Mouse (Mus musculus): ENCODE measurements around the gene Acsl1. TPM values are rescaled to one million over a fixed set of nuclear protein-coding genes. Genes with fewer than 3 reads are reported as not detected.
A peak's percentile ranks its signal among the peaks of the same experiment; 100 is the strongest.

The Acsl1 gene
- polyA plus RNA-seq, 1 experiment, result 23.0 TPM

- Histone ChIP-seq H3K4me1 (ENCODE audit: control insufficient read depth, insufficient read depth, insufficient read length, low read length) (peaks cover 6% of the 10 kb centered on the region), H3K36me3 (ENCODE audit: control insufficient read depth, insufficient read depth, low read length) (no peaks in the 10 kb centered on the region), H3K27ac (ENCODE audit: insufficient read depth, low read depth, low read length) (no peak overlapping the region), H3K4me3 (ENCODE audit: low read depth, low read length) (no peak overlapping the region), H3K27me3 (ENCODE audit: control insufficient read depth, insufficient read depth, low read length) (no peaks in the 10 kb centered on the region)
- 16% methylated on average over 2 of the region's 2 CpGs for WGBS
- TF ChIP-seq POLR2A (IDR thresholded peaks at IDR 0.05; ENCODE audit: low read depth, low read length) (no peak), CTCF (IDR thresholded peaks at IDR 0.05; ENCODE audit: extremely low read depth, insufficient read length, insufficient replicate concordance, low read depth, low read length) (no peak)
Measured at GRCm38 (mm10) chr8:46468400-46468799, 2.4 kb upstream of the Acsl1 start.

DNA sequence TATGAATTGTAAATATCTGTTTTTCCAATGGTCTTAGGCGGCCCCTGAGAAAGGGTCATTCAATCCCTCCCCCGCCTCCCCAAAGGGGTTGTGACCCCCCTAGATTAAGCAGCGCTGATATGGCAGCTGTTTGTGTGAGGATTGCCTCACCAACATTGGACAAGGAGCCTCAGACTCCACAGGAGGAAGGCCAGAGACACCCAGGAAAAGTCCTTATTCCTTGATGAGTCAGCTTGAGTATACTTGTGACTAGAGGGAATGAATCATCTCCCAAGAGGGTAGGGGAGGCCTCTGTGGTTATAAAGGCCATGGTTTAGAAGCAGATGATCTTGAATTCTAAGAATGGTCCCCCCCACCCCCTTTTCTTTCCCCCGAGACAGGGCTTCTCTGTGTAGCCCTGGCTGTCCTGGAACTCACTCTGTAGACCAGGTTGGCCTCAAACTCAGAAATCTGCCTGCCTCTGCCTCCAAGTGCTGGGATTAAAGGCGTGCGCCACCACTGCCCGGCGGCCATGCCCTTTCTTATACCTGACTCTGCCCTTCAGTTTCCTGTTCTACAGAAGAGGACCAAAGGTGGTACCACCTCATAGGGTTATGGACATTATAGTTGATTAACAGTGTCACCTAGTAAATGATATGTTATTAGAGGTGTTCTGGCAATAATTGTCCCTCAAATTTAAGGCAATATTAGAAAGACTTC, 1.6 kb upstream of the Acsl1 start:
- H3K27me3 ChIP-seq (ENCODE audit: control insufficient read depth, insufficient read depth, low read length), result no peaks in the 10 kb centered on the region
- H3K36me3 ChIP-seq (ENCODE audit: control insufficient read depth, insufficient read depth, low read length), result no peaks in the 10 kb centered on the region
- WGBS, result 88% methylated on average over 8 of the region's 8 CpGs
- H3K27ac ChIP-seq (ENCODE audit: insufficient read depth, low read depth, low read length), result no peak overlapping the region
- no peak overlapping the region for H3K4me3 ChIP-seq (ENCODE audit: low read depth, low read length)
- peaks cover 6% of the 10 kb centered on the region for H3K4me1 ChIP-seq (ENCODE audit: control insufficient read depth, insufficient read depth, insufficient read length, low read length)
- no peak for TF ChIP-seq CTCF (IDR thresholded peaks at IDR 0.05; ENCODE audit: extremely low read depth, insufficient read length, insufficient replicate concordance, low read depth, low read length)
- TF ChIP-seq POLR2A (IDR thresholded peaks at IDR 0.05; ENCODE audit: low read depth, low read length), result no peak

- Histone ChIP-seq H3K4me3 (ENCODE audit: low read depth, low read length) (peak overlapping the region; percentile 91), H3K27ac (ENCODE audit: insufficient read depth, low read depth, low read length) (0 out of 2 replicates have a peak overlapping the region, but pooled peaks have one; percentile 4)
Measured at GRCm38 (mm10) chr8:46470091-46470791, 596 bp upstream of the Acsl1 start.

DNA sequence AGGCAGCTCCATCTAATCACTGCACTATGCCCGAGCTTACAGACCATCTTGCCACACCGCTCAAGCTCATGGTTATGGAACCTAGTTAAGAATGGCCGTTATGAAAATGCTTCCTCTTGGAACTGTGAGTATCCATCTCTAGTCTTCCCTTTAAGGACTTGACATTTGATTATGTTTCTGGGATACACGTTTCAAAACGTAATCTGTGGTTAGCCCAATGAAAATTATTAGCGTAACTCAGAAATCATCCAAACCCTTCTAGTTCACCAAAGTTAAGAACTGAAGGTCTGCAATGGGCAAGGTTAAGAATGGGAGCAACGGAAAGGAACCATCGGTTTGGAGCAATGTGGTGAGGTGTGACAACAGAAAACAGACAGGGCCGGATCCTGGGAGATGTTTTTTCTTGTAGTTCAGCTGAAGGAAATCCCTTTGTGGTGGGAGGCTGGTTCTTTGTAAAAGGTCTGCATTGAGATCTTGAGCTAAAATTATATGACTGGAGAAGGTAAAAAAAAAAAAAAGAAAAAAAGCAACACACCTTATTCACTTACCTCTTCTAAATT, 1.2 kb downstream of the Acsl1 start:
- no peaks in the 10 kb centered on the region for H3K27me3 ChIP-seq (ENCODE audit: control insufficient read depth, insufficient read depth, low read length)
- H3K36me3 ChIP-seq (ENCODE audit: control insufficient read depth, insufficient read depth, low read length), result no peaks in the 10 kb centered on the region
- H3K27ac ChIP-seq (ENCODE audit: insufficient read depth, low read depth, low read length), result peak overlapping the region; percentile 57; the same call in 1 of the 2 replicates
- peaks cover 6% of the 10 kb centered on the region for H3K4me1 ChIP-seq (ENCODE audit: control insufficient read depth, insufficient read depth, insufficient read length, low read length)
- 13% methylated on average over 9 of the region's 9 CpGs for WGBS
- H3K4me3 ChIP-seq (ENCODE audit: low read depth, low read length), result no peak overlapping the region; the same call in 1 of the 2 replicates
- TF ChIP-seq POLR2A (IDR thresholded peaks at IDR 0.05; ENCODE audit: low read depth, low read length) (no peak), CTCF (IDR thresholded peaks at IDR 0.05; ENCODE audit: extremely low read depth, insufficient read length, insufficient replicate concordance, low read depth, low read length) (no peak)

More at GRCm38 (mm10) chr8:46470091-46470791, 596 bp upstream of the Acsl1 start:
- no peaks in the 10 kb centered on the region for H3K27me3 ChIP-seq (ENCODE audit: control insufficient read depth, insufficient read depth, low read length)
- TF ChIP-seq POLR2A (IDR thresholded peaks at IDR 0.05; ENCODE audit: low read depth, low read length) (no peak), CTCF (IDR thresholded peaks at IDR 0.05; ENCODE audit: extremely low read depth, insufficient read length, insufficient replicate concordance, low read depth, low read length) (no peak)
- peaks cover 6% of the 10 kb centered on the region for H3K4me1 ChIP-seq (ENCODE audit: control insufficient read depth, insufficient read depth, insufficient read length, low read length)
- H3K36me3 ChIP-seq (ENCODE audit: control insufficient read depth, insufficient read depth, low read length), result no peaks in the 10 kb centered on the region
- WGBS, result 34% methylated on average over 15 of the region's 15 CpGs

DNA sequence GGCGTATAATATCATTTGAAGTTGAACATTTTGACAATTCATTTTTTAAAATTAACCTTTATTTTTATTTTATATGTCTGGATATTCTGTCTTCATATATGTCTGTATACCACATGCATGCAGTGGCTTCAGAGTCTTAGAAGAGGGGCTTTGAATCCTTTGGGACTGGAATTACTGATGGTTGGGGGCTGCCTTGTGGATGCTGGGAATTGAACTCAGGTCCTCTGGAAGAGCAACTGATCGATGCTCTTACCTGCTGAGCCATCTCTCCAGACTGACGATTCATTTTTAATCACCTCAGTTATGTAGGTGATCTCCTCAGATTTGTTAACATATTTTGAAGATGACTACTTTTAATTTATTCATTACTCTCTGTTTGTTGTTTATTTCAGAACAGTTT, 3.3 kb downstream of the Acsl1 start:
- TF ChIP-seq CTCF (IDR thresholded peaks at IDR 0.05; ENCODE audit: extremely low read depth, insufficient read length, insufficient replicate concordance, low read depth, low read length) (no peak), POLR2A (IDR thresholded peaks at IDR 0.05; ENCODE audit: low read depth, low read length) (no peak)
- 85% methylated on average over 3 of the region's 3 CpGs for WGBS
- Histone ChIP-seq H3K27ac (ENCODE audit: insufficient read depth, low read depth, low read length) (no peak overlapping the region), H3K36me3 (ENCODE audit: control insufficient read depth, insufficient read depth, low read length) (no peaks in the 10 kb centered on the region), H3K27me3 (ENCODE audit: control insufficient read depth, insufficient read depth, low read length) (no peaks in the 10 kb centered on the region), H3K4me3 (ENCODE audit: low read depth, low read length) (no peak overlapping the region), H3K4me1 (ENCODE audit: control insufficient read depth, insufficient read depth, insufficient read length, low read length) (peaks cover 16% of the 10 kb centered on the region)

- TF ChIP-seq POLR2A (IDR thresholded peaks at IDR 0.05; ENCODE audit: low read depth, low read length) (no peak), CTCF (IDR thresholded peaks at IDR 0.05; ENCODE audit: extremely low read depth, insufficient read length, insufficient replicate concordance, low read depth, low read length) (no peak)
- no peak overlapping the region for H3K4me3 ChIP-seq (ENCODE audit: low read depth, low read length)
- WGBS, result 78% methylated on average over 6 of the region's 6 CpGs
Measured at GRCm38 (mm10) chr8:46474634-46475033, 3.8 kb downstream of the Acsl1 start.

GRCm38 (mm10) chr8:46475404-46475803, 4.6 kb downstream of the Acsl1 start:
- H3K36me3 ChIP-seq (ENCODE audit: control insufficient read depth, insufficient read depth, low read length), result no peaks in the 10 kb centered on the region
- 79% methylated on average over 11 of the region's 11 CpGs for WGBS

More at GRCm38 (mm10) chr8:46474634-46475033, 3.8 kb downstream of the Acsl1 start:
- Histone ChIP-seq H3K4me1 (ENCODE audit: control insufficient read depth, insufficient read depth, insufficient read length, low read length) (peaks cover 20% of the 10 kb centered on the region), H3K27me3 (ENCODE audit: control insufficient read depth, insufficient read depth, low read length) (no peaks in the 10 kb centered on the region), H3K27ac (ENCODE audit: insufficient read depth, low read depth, low read length) (no peak overlapping the region), H3K36me3 (ENCODE audit: control insufficient read depth, insufficient read depth, low read length) (no peaks in the 10 kb centered on the region)

More at GRCm38 (mm10) chr8:46475404-46475803, 4.6 kb downstream of the Acsl1 start:
- Histone ChIP-seq H3K4me3 (ENCODE audit: low read depth, low read length) (no peak overlapping the region), H3K27ac (ENCODE audit: insufficient read depth, low read depth, low read length) (no peak overlapping the region), H3K27me3 (ENCODE audit: control insufficient read depth, insufficient read depth, low read length) (no peaks in the 10 kb centered on the region), H3K4me1 (ENCODE audit: control insufficient read depth, insufficient read depth, insufficient read length, low read length) (peaks cover 20% of the 10 kb centered on the region)
- TF ChIP-seq POLR2A (IDR thresholded peaks at IDR 0.05; ENCODE audit: low read depth, low read length), result no peak
- no peak for TF ChIP-seq CTCF (IDR thresholded peaks at IDR 0.05; ENCODE audit: extremely low read depth, insufficient read length, insufficient replicate concordance, low read depth, low read length)
